Mouse (Mus musculus) kidney, embryonic 16.5 days (tissue): ENCODE data around the gene Olfr678. TPM values are rescaled to one million over a fixed set of nuclear protein-coding genes. Genes with fewer than 3 reads are reported as not detected.

Experiments
- polyA plus RNA-seq: library from polyadenylated mRNA; unstranded; fragments of >200 nt; fragmentation: Nextera tagmentation; extraction: Ambion mirVana; gene quantifications from 2 replicates; pipeline ENCODE4 v1.2.1, GENCODE M21; 2015

Gene Olfr678
- polyA plus RNA-seq, 1 experiment from 2014 or later, result not detected

Other genes starting within 250 kb of the Olfr678 start
- not detected in 2 replicates for gene Usp17lb, start 221.9 kb upstream of the Olfr678 start, polyA plus RNA-seq
- gene Usp17la, start 207.5 kb upstream of the Olfr678 start, polyA plus RNA-seq, result not detected in 2 replicates
- not detected in 2 replicates for gene Olfr665, start 186.4 kb upstream of the Olfr678 start, polyA plus RNA-seq
- gene Olfr666, start 168.5 kb upstream of the Olfr678 start, polyA plus RNA-seq, result not detected in 2 replicates
- gene Olfr667, start 143.0 kb upstream of the Olfr678 start, polyA plus RNA-seq, result not detected in 2 replicates
- not detected in 2 replicates for gene Olfr668, start 136.4 kb upstream of the Olfr678 start, polyA plus RNA-seq
- gene Olfr669, start 130.2 kb upstream of the Olfr678 start, polyA plus RNA-seq, result not detected in 2 replicates
- gene Olfr670, start 101.9 kb upstream of the Olfr678 start, polyA plus RNA-seq, result not detected in 2 replicates
- not detected in 2 replicates for gene Olfr671, start 85.3 kb upstream of the Olfr678 start, polyA plus RNA-seq
- gene Olfr672, start 62.4 kb upstream of the Olfr678 start, polyA plus RNA-seq, result not detected in 2 replicates
- not detected in 2 replicates for gene Olfr675, start 36.0 kb upstream of the Olfr678 start, polyA plus RNA-seq
- gene Olfr676, start 31.8 kb upstream of the Olfr678 start, polyA plus RNA-seq, result not detected in 2 replicates
- gene Olfr677, start 13.1 kb upstream of the Olfr678 start, polyA plus RNA-seq, result not detected in 2 replicates
- not detected in 2 replicates for gene Olfr679, start 16.7 kb downstream of the Olfr678 start, polyA plus RNA-seq
- not detected in 2 replicates for gene Olfr680-ps1, start 28.3 kb downstream of the Olfr678 start, polyA plus RNA-seq
- not detected in 2 replicates for gene Olfr681, start 52.4 kb downstream of the Olfr678 start, polyA plus RNA-seq
- not detected in 2 replicates for gene Olfr683, start 82.5 kb downstream of the Olfr678 start, polyA plus RNA-seq
- not detected in 2 replicates for gene Olfr684, start 99.2 kb downstream of the Olfr678 start, polyA plus RNA-seq
- gene Olfr685, start 121.5 kb downstream of the Olfr678 start, polyA plus RNA-seq, result not detected in 2 replicates
- not detected in 2 replicates for gene Olfr686, start 143.0 kb downstream of the Olfr678 start, polyA plus RNA-seq
- gene Olfr688, start 223.6 kb downstream of the Olfr678 start, polyA plus RNA-seq, result not detected in 2 replicates
- gene Olfr689, start 246.7 kb downstream of the Olfr678 start, polyA plus RNA-seq, result not detected in 2 replicates